Mouse (Mus musculus) spleen, adult 2 months (tissue): ENCODE results near the gene Neu1. TPM values are rescaled to one million over a fixed set of nuclear protein-coding genes. Genes with fewer than 3 reads are reported as not detected.
"Not testable (repeated sequence)": the region's sequence is repeated elsewhere in the genome, so short reads cannot be mapped to it uniquely, and the experiment has no call there.

Source experiments
- DNase-seq, 2 experiments: peaks; one replicate each; pipeline versions ENCODE4 v3.0.0 to v3.0.0-alpha.2; 2012 to 2021; ENCODE audit warnings: low spot score in 2 of 2, low read depth in 1 of 2
- H3K27ac ChIP-seq: fragments of 200-500 bp; 2 replicates; pipeline ENCODE4 v1.5.1; 2012; ENCODE audit warnings: low read length, inconsistent platforms; ENCODE audit not compliant: insufficient read depth
- H3K27me3 ChIP-seq: fragments of 200-500 bp; 2 replicates; pipeline ENCODE4 v1.6.1; 2012; ENCODE audit warnings: mild to moderate bottlenecking, moderate library complexity, low read length, inconsistent platforms; ENCODE audit not compliant: control insufficient read depth, insufficient read depth
- H3K36me3 ChIP-seq: fragments of 200-500 bp; 2 replicates; pipeline ENCODE4 v1.6.1; 2012; ENCODE audit warnings: mild to moderate bottlenecking, low read length, inconsistent platforms; ENCODE audit not compliant: control insufficient read depth, insufficient read depth
- H3K4me1 ChIP-seq: fragments of 200-500 bp; 2 replicates; pipeline ENCODE4 v1.6.1; 2011; ENCODE audit warnings: inconsistent platforms; ENCODE audit not compliant: control insufficient read depth, insufficient read depth, insufficient read length
- H3K4me3 ChIP-seq: fragments of 200-500 bp; 2 replicates; pipeline ENCODE4 v1.5.1; 2011; ENCODE audit warnings: mild to moderate bottlenecking, inconsistent platforms; ENCODE audit not compliant: insufficient read depth, insufficient read length; ENCODE audit errors: extremely low read depth
- CTCF ChIP-seq: fragments of 200-500 bp; IDR thresholded peaks from 2 replicates; pipeline ENCODE4 v1.5.1; 2011; ENCODE audit warnings: mild to moderate bottlenecking, inconsistent platforms; ENCODE audit not compliant: insufficient read depth, insufficient read length, insufficient replicate concordance; ENCODE audit errors: extremely low read depth
- POLR2A ChIP-seq: fragments of 200-500 bp; IDR thresholded peaks from 2 replicates; pipeline ENCODE4 v1.6.1; 2011; ENCODE audit warnings: low read depth, low read length, inconsistent platforms
- WGBS: fragments of 180-500 bp; shearing (Covaris S2); methylation state at CpG from one replicate; pipeline ENCODE4 v1.1.7; 2018; 5-methylcytosine and 5-hydroxymethylcytosine counted together
- polyA plus RNA-seq: library from polyadenylated mRNA; depleted of rRNA; stranded (reverse); fragments of >200 nt; gene quantifications from 2 replicates; pipeline ENCODE4 v1.2.3, GENCODE M21; 2012

Gene Neu1
- polyA plus RNA-seq, 1 experiment = 45.8 TPM

GRCm38 (mm10) chr17:34972069-34972749 lies 41.2 kb downstream of the Neu1 start, which contains the start of the genes Hspa1a and Hspa1l:
Gene Hspa1a, minus strand, starts transcription at chr17:34972156.
Gene Hspa1l, plus strand, starts transcription at chr17:34972703.
- peak within 1 kb of the TSS; percentile 51 for H3K4me3 ChIP-seq

GRCm38 (mm10) chr17:34975581-34976492 lies 44.8 kb downstream of the Neu1 start:
- H3K4me1 ChIP-seq = peaks cover under 1% of the 10 kb centered on the region; the same call in 1 of the 2 replicates
- H3K27ac ChIP-seq = no peak overlapping the region
- 83% methylated on average over 3 of the region's 3 CpGs for WGBS
- H3K27me3 ChIP-seq = no peaks in the 10 kb centered on the region
- H3K4me3 ChIP-seq = no peak overlapping the region
- no peak for TF ChIP-seq POLR2A
- no peak for TF ChIP-seq CTCF
- no peak for DNase-seq
- no peaks in the 10 kb centered on the region for H3K36me3 ChIP-seq

More at GRCm38 (mm10) chr17:34972069-34972749, 41.2 kb downstream of the Neu1 start, which contains the start of the genes Hspa1a and Hspa1l:
- under 1% methylated on average over 28 of the region's 33 CpGs for WGBS
- H3K4me1 ChIP-seq, H3K27me3 ChIP-seq, H3K36me3 ChIP-seq: not testable (repeated sequence)
- H3K27ac ChIP-seq = peak within 1 kb of the TSS; percentile 22; the same call in 1 of the 2 replicates
- DNase-seq = peak; percentile 52 to 71

- H3K36me3 ChIP-seq = no peaks in the 10 kb centered on the region
- no peaks in the 10 kb centered on the region for H3K27me3 ChIP-seq
- no peak overlapping the region for H3K4me3 ChIP-seq
- no peak overlapping the region for H3K27ac ChIP-seq
- DNase-seq = no peak
- 95% methylated on average over 20 of the region's 20 CpGs for WGBS
- TF ChIP-seq POLR2A = no peak
- TF ChIP-seq CTCF = no peak
- peaks cover 2% of the 10 kb centered on the region; the same call in 1 of the 2 replicates for H3K4me1 ChIP-seq
Measured at GRCm38 (mm10) chr17:34977000-34977399, 45.9 kb downstream of the Neu1 start.

- TF ChIP-seq CTCF (no peak), POLR2A (no peak)
- no peaks in the 10 kb centered on the region for H3K27me3 ChIP-seq
- no peak overlapping the region for H3K27ac ChIP-seq
- H3K36me3 ChIP-seq = no peaks in the 10 kb centered on the region
- H3K4me3 ChIP-seq = no peak overlapping the region
- DNase-seq = no peak
- peaks cover 4% of the 10 kb centered on the region; the same call in 1 of the 2 replicates for H3K4me1 ChIP-seq
- WGBS = 96% methylated on average over 27 of the region's 27 CpGs
Measured at GRCm38 (mm10) chr17:34978239-34978638, 47.2 kb downstream of the Neu1 start.

- WGBS = 94% methylated on average over 4 of the region's 4 CpGs
- Histone ChIP-seq H3K27me3 (no peaks in the 10 kb centered on the region), H3K4me3 (no peak overlapping the region), H3K36me3 (no peaks in the 10 kb centered on the region), H3K4me1 (peaks cover 4% of the 10 kb centered on the region; the same call in 1 of the 2 replicates), H3K27ac (no peak overlapping the region)
- no peak for DNase-seq
- TF ChIP-seq CTCF (no peak), POLR2A (no peak)
Measured at GRCm38 (mm10) chr17:34979631-34980030, 48.6 kb downstream of the Neu1 start.

GRCm38 (mm10) chr17:34980655-34981054 lies 49.6 kb downstream of the Neu1 start:
- H3K4me3 ChIP-seq = no peak overlapping the region; the same call in 1 of the 2 replicates
- DNase-seq = peak in 1 of 2 experiments; percentile 46
- H3K27ac ChIP-seq = no peak overlapping the region
- H3K27me3 ChIP-seq = no peaks in the 10 kb centered on the region
- peaks cover 1% of the 10 kb centered on the region; the same call in 1 of the 2 replicates for H3K36me3 ChIP-seq
- no peak for TF ChIP-seq POLR2A
- no peak for TF ChIP-seq CTCF
- 17% methylated on average over 2 of the region's 2 CpGs for WGBS
- H3K4me1 ChIP-seq = peaks cover 4% of the 10 kb centered on the region; the same call in 1 of the 2 replicates

- WGBS = under 1% methylated on average over 58 of the region's 58 CpGs
- DNase-seq = peak; percentile 87 to 88
- peaks cover 4% of the 10 kb centered on the region; the same call in 1 of the 2 replicates for H3K4me1 ChIP-seq
- H3K4me3 ChIP-seq = peak within 1 kb of the TSS; percentile 99
- H3K36me3 ChIP-seq = peaks cover 7% of the 10 kb centered on the region; the same call in 1 of the 2 replicates
- TF ChIP-seq CTCF = no peak
- TF ChIP-seq POLR2A = peak; percentile 77
- H3K27me3 ChIP-seq = no peaks in the 10 kb centered on the region
- H3K27ac ChIP-seq = peak within 1 kb of the TSS; percentile 99
Measured at GRCm38 (mm10) chr17:34981690-34982180, 50.7 kb downstream of the Neu1 start, which contains the start of gene Lsm2. Gene Lsm2, plus strand, starts transcription at chr17:34981862.
